Mouse (Mus musculus) kidney, postnatal 0 days (tissue): ENCODE data around the gene Fbxo44. TPM values are rescaled to one million over a fixed set of nuclear protein-coding genes. Genes with fewer than 3 reads are reported as not detected.
A peak's percentile ranks its signal among the peaks of the same experiment; 100 is the strongest.

ENCODE experiments used
- ATAC-seq: fragments of 200-750 bp; cut with Nextera tagmentation; replicated peaks from 2 replicates; pipeline ENCODE4 v1.8.0; 2017; ENCODE audit warnings: low read depth, moderate number of reproducible peaks, moderate TSS enrichment, moderate library complexity; ENCODE audit not compliant: low FRiP score
- DNase-seq: peaks from one replicate; pipeline ENCODE4 v3.0.0-alpha.2; 2016; ENCODE audit warnings: low spot score
- H3K27ac ChIP-seq: fragments of 300-500 bp; sonication (generic); 2 replicates; pipeline ENCODE4 v1.5.1; 2014; ENCODE audit warnings: mild to moderate bottlenecking
- H3K27me3 ChIP-seq: fragments of 300-500 bp; sonication (generic); 2 replicates; pipeline ENCODE4 v1.6.1; 2014; ENCODE audit warnings: low read length, mixed read lengths; ENCODE audit not compliant: insufficient read depth
- H3K36me3 ChIP-seq: fragments of 300-500 bp; sonication (generic); 2 replicates; pipeline ENCODE4 v1.6.1; 2014; ENCODE audit warnings: low read length, mixed read lengths; ENCODE audit not compliant: insufficient read depth
- H3K4me1 ChIP-seq: fragments of 300-500 bp; sonication (generic); replicated peaks from 2 replicates; pipeline ENCODE4 v1.6.1; 2014; ENCODE audit warnings: antibody characterized with exemption, low read length, mixed read lengths; ENCODE audit not compliant: insufficient read depth
- H3K4me2 ChIP-seq: fragments of 300-500 bp; sonication (generic); 2 replicates; pipeline ENCODE4 v1.6.1; 2014; ENCODE audit warnings: mild to moderate bottlenecking, low read length, moderate library complexity, mixed read lengths
- H3K4me3 ChIP-seq: fragments of 300-500 bp; sonication (generic); replicated peaks from 2 replicates; pipeline ENCODE4 v1.5.1; 2014; ENCODE audit warnings: low read depth, low read length
- H3K9ac ChIP-seq: fragments of 300-500 bp; sonication (generic); 2 replicates; pipeline ENCODE4 v1.6.1; 2014; ENCODE audit warnings: low read depth, low read length
- H3K9me3 ChIP-seq: fragments of 300-500 bp; sonication (generic); replicated peaks from 2 replicates; pipeline ENCODE4 v1.6.1; 2016; ENCODE audit warnings: low read length, inconsistent platforms, mixed read lengths
- CTCF ChIP-seq: IDR thresholded peaks from 2 replicates; pipeline ENCODE4 v1.5.1; 2016; ENCODE audit warnings: antibody characterized with exemption, low read depth, mild to moderate bottlenecking, moderate library complexity
- WGBS: fragments of 180-500 bp; shearing (Covaris S2); extraction: QIAGEN DNeasy Blood & Tissue Kit; methylation state at CpG from one replicate; pipeline ENCODE4 v1.1.7; 2014; 5-methylcytosine and 5-hydroxymethylcytosine counted together
- polyA plus RNA-seq: library from polyadenylated mRNA; unstranded; fragments of >200 nt; fragmentation: Nextera tagmentation; extraction: Ambion mirVana; gene quantifications from 2 replicates; pipeline ENCODE4 v1.2.1, GENCODE M21; 2015

Fbxo44 gene
- polyA plus RNA-seq, 1 experiment from 2014 or later, result 30.2 TPM

- ATAC-seq (no peak), DNase-seq (no peak)
- TF ChIP-seq CTCF, result no peak
- 22% methylated on average over 12 of the region's 12 CpGs for WGBS
- Histone ChIP-seq H3K9me3 (no peaks in the 10 kb centered on the region), H3K4me2 (no peak overlapping the region), H3K4me3 (no peak overlapping the region), H3K36me3 (no peaks in the 10 kb centered on the region), H3K4me1 (no peaks in the 10 kb centered on the region), H3K9ac (no peak overlapping the region), H3K27me3 (peaks cover 31% of the 10 kb centered on the region), H3K27ac (no peak overlapping the region)
These were observed 14.2 kb upstream of the Fbxo44 start for GRCm38 (mm10) chr4:148174495-148174862.

- H3K9ac ChIP-seq, result no peak overlapping the region
- H3K36me3 ChIP-seq, result no peaks in the 10 kb centered on the region
- no peak for ATAC-seq
- no peak overlapping the region for H3K4me2 ChIP-seq
- DNase-seq, result no peak
- no peaks in the 10 kb centered on the region for H3K9me3 ChIP-seq
- TF ChIP-seq CTCF, result no peak
- H3K4me1 ChIP-seq, result no peaks in the 10 kb centered on the region
- H3K4me3 ChIP-seq, result no peak overlapping the region
- H3K27me3 ChIP-seq, result peaks cover 31% of the 10 kb centered on the region
- no peak overlapping the region for H3K27ac ChIP-seq
- 1% methylated on average over 30 of the region's 30 CpGs for WGBS
These were observed 13.7 kb upstream of the Fbxo44 start for GRCm38 (mm10) chr4:148173811-148174494.

GRCm38 (mm10) chr4:148171261-148171660 is 11.0 kb upstream of the Fbxo44 start:
- DNase-seq (no peak), ATAC-seq (no peak)
- no peaks in the 10 kb centered on the region for H3K9me3 ChIP-seq
- no peak for TF ChIP-seq CTCF
- H3K36me3 ChIP-seq, result no peaks in the 10 kb centered on the region
- H3K4me3 ChIP-seq, result no peak overlapping the region
- peaks cover 32% of the 10 kb centered on the region for H3K27me3 ChIP-seq
- H3K9ac ChIP-seq, result no peak overlapping the region
- WGBS, result 51% methylated on average over 3 of the region's 3 CpGs
- H3K27ac ChIP-seq, result no peak overlapping the region
- no peaks in the 10 kb centered on the region; the same call in 1 of the 2 replicates for H3K4me1 ChIP-seq
- no peak overlapping the region for H3K4me2 ChIP-seq

- H3K4me3 ChIP-seq, result no peak overlapping the region
- H3K9ac ChIP-seq, result no peak overlapping the region
- ATAC-seq (no peak), DNase-seq (peak; percentile 66)
- no peak overlapping the region for H3K27ac ChIP-seq
- H3K4me2 ChIP-seq, result no peak overlapping the region
- H3K9me3 ChIP-seq, result no peaks in the 10 kb centered on the region
- peaks cover 36% of the 10 kb centered on the region for H3K27me3 ChIP-seq
- WGBS, result 7% methylated on average over 2 of the region's 2 CpGs
- H3K36me3 ChIP-seq, result no peaks in the 10 kb centered on the region
- H3K4me1 ChIP-seq, result no peaks in the 10 kb centered on the region; the same call in 1 of the 2 replicates
- peak; percentile 96 for TF ChIP-seq CTCF
These were observed 10.6 kb upstream of the Fbxo44 start for GRCm38 (mm10) chr4:148170842-148171241.

- no peak for TF ChIP-seq CTCF
- Histone ChIP-seq H3K4me2 (no peak overlapping the region), H3K27me3 (peaks cover 40% of the 10 kb centered on the region), H3K9ac (no peak overlapping the region), H3K27ac (no peak overlapping the region), H3K9me3 (no peaks in the 10 kb centered on the region), H3K4me3 (no peak overlapping the region), H3K36me3 (no peaks in the 10 kb centered on the region), H3K4me1 (no peaks in the 10 kb centered on the region; the same call in 1 of the 2 replicates)
- no peak for ATAC-seq
- WGBS, result 23% methylated on average over 15 of the region's 15 CpGs
- DNase-seq, result no peak
These were observed 9.3 kb upstream of the Fbxo44 start for GRCm38 (mm10) chr4:148169586-148169985.

- 28% methylated on average over 7 of the region's 7 CpGs for WGBS
- no peak for ATAC-seq
- peaks cover 3% of the 10 kb centered on the region; the same call in 1 of the 2 replicates for H3K4me1 ChIP-seq
- no peak overlapping the region for H3K27ac ChIP-seq
- DNase-seq, result peak; percentile 77
- no peak overlapping the region for H3K4me2 ChIP-seq
- no peak overlapping the region for H3K9ac ChIP-seq
- H3K27me3 ChIP-seq, result peaks cover 38% of the 10 kb centered on the region
- H3K4me3 ChIP-seq, result no peak overlapping the region
- no peaks in the 10 kb centered on the region for H3K36me3 ChIP-seq
- no peaks in the 10 kb centered on the region for H3K9me3 ChIP-seq
- peak; percentile 83 for TF ChIP-seq CTCF
These were observed 8.0 kb upstream of the Fbxo44 start for GRCm38 (mm10) chr4:148168287-148168686.

GRCm38 (mm10) chr4:148166986-148167385 is 6.7 kb upstream of the Fbxo44 start:
- H3K4me3 ChIP-seq, result no peak overlapping the region
- TF ChIP-seq CTCF, result peak; percentile 69
- 10% methylated on average over 4 of the region's 4 CpGs for WGBS
- H3K36me3 ChIP-seq, result no peaks in the 10 kb centered on the region
- peaks cover 3% of the 10 kb centered on the region; the same call in 1 of the 2 replicates for H3K4me1 ChIP-seq
- ATAC-seq (no peak), DNase-seq (peak; percentile 69)
- no peaks in the 10 kb centered on the region for H3K9me3 ChIP-seq
- no peak overlapping the region for H3K27ac ChIP-seq
- H3K9ac ChIP-seq, result no peak overlapping the region
- H3K4me2 ChIP-seq, result no peak overlapping the region
- H3K27me3 ChIP-seq, result peaks cover 37% of the 10 kb centered on the region
